Mouse (Mus musculus): Measurements from ENCODE around the gene Tmem239.

GRCm38 (mm10) chr2:130452266-130452665 lies 46.0 kb downstream of the Tmem239 start:
- TF ChIP-seq CTCF (IDR thresholded peaks at IDR 0.05; ENCODE audit: insufficient read depth, low read length) (no peak), POLR2A (IDR thresholded peaks at IDR 0.05; ENCODE audit: borderline replicate concordance, extremely low read depth, low read depth, low read length) (no peak)
